Mouse (Mus musculus) lung, embryonic 14.5 days (tissue): ENCODE measurements at regions not wholly inside any gene's neighbourhood (a gene's known extent, or its start where the extent isn't known, plus 50 kb on each side); places are given as distances from the start of the nearest gene placed in this dataset.
"Not testable (repeated sequence)": the region's sequence is repeated elsewhere in the genome, so short reads cannot be mapped to it uniquely, and the experiment has no call there.

Experiments
- ATAC-seq: fragments of 200-750 bp; cut with Nextera tagmentation; 2 replicates; pipeline ENCODE4 v1.8.0; 2017; ENCODE audit warnings: mild to moderate bottlenecking, moderate TSS enrichment, moderate library complexity; ENCODE audit not compliant: insufficient read depth
- DNase-seq: peaks from one replicate; pipeline ENCODE4 v3.0.0-alpha.2; 2015
- H3K27ac ChIP-seq: fragments of 300-500 bp; sonication (generic); 2 replicates; pipeline ENCODE4 v1.5.1; 2014; ENCODE audit warnings: low read depth, mild to moderate bottlenecking, moderate library complexity
- H3K27me3 ChIP-seq: fragments of 300-500 bp; sonication (generic); 2 replicates; pipeline ENCODE4 v1.6.1; 2014; ENCODE audit warnings: low read length, control low read depth; ENCODE audit not compliant: insufficient read depth
- H3K36me3 ChIP-seq: fragments of 300-500 bp; sonication (generic); 2 replicates; pipeline ENCODE4 v1.6.1; 2014; ENCODE audit warnings: control low read depth; ENCODE audit not compliant: insufficient read depth
- H3K4me1 ChIP-seq: fragments of 300-500 bp; sonication (generic); 2 replicates; pipeline ENCODE4 v1.6.1; 2014; ENCODE audit warnings: antibody characterized with exemption, control low read depth; ENCODE audit not compliant: insufficient read depth
- H3K4me2 ChIP-seq: fragments of 300-500 bp; sonication (generic); 2 replicates; pipeline ENCODE4 v1.6.1; 2014; ENCODE audit warnings: mild to moderate bottlenecking
- H3K4me3 ChIP-seq: fragments of 300-500 bp; sonication (generic); 2 replicates; pipeline ENCODE4 v1.5.1; 2014; ENCODE audit warnings: low read depth, low read length
- H3K9ac ChIP-seq: fragments of 300-500 bp; sonication (generic); 2 replicates; pipeline ENCODE4 v1.6.1; 2014
- H3K9me3 ChIP-seq: fragments of 300-500 bp; sonication (generic); 2 replicates; pipeline ENCODE4 v1.6.1; 2016; ENCODE audit warnings: low read depth, low read length, control low read depth
- CTCF ChIP-seq: IDR thresholded peaks from 2 replicates; pipeline ENCODE4 v1.5.1; 2016; ENCODE audit warnings: antibody characterized with exemption, low read depth
- WGBS: fragments of 180-500 bp; shearing (Covaris S2); extraction: QIAGEN DNeasy Blood & Tissue Kit; methylation state at CpG from one replicate; pipeline ENCODE4 v1.1.7; 2014; 5-methylcytosine and 5-hydroxymethylcytosine counted together

GRCm38 (mm10) chr13:111870505-111870904, 61.7 kb upstream of the Map3k1 start:
- Histone ChIP-seq H3K4me2 (no peak overlapping the region), H3K9ac (no peak overlapping the region), H3K4me1 (peaks cover 20% of the 10 kb centered on the region), H3K36me3 (no peaks in the 10 kb centered on the region), H3K27me3 (no peaks in the 10 kb centered on the region), H3K4me3 (no peak overlapping the region), H3K27ac (no peak overlapping the region), H3K9me3 (no peaks in the 10 kb centered on the region)
- TF ChIP-seq CTCF, result no peak
- DNase-seq, result no peak
- ATAC-seq, result no peak
- WGBS, result 78% methylated on average over 4 of the region's 4 CpGs

- no peak overlapping the region for H3K27ac ChIP-seq
- no peak for ATAC-seq
- no peaks in the 10 kb centered on the region for H3K9me3 ChIP-seq
- no peaks in the 10 kb centered on the region for H3K36me3 ChIP-seq
- TF ChIP-seq CTCF, result no peak
- no peak overlapping the region for H3K9ac ChIP-seq
- no peak for DNase-seq
- no peak overlapping the region for H3K4me3 ChIP-seq
- H3K4me2 ChIP-seq, result no peak overlapping the region
- WGBS, result 89% methylated on average over 25 of the region's 25 CpGs
- no peaks in the 10 kb centered on the region for H3K27me3 ChIP-seq
- peaks cover 20% of the 10 kb centered on the region for H3K4me1 ChIP-seq
Measured at GRCm38 (mm10) chr13:111871672-111872410, 63.0 kb upstream of the Map3k1 start.

GRCm38 (mm10) chr13:111874330-111874729, 65.5 kb upstream of the Map3k1 start:
- Histone ChIP-seq H3K27ac (no peak overlapping the region), H3K9ac (no peak overlapping the region), H3K4me3 (no peak overlapping the region), H3K9me3 (no peaks in the 10 kb centered on the region), H3K4me1 (peaks cover 7% of the 10 kb centered on the region; the same call in 1 of the 2 replicates), H3K36me3 (no peaks in the 10 kb centered on the region), H3K4me2 (no peak overlapping the region), H3K27me3 (no peaks in the 10 kb centered on the region)
- TF ChIP-seq CTCF, result no peak
- ATAC-seq (no peak), DNase-seq (no peak)
- 80% methylated on average over 3 of the region's 3 CpGs for WGBS

- no peak overlapping the region for H3K4me3 ChIP-seq
- DNase-seq, result no peak
- H3K27ac ChIP-seq, result no peak overlapping the region
- no peaks in the 10 kb centered on the region for H3K36me3 ChIP-seq
- no peaks in the 10 kb centered on the region for H3K4me1 ChIP-seq
- no peak overlapping the region for H3K9ac ChIP-seq
- no peak overlapping the region for H3K4me2 ChIP-seq
- WGBS, result 67% methylated on average over 3 of the region's 3 CpGs
- H3K27me3 ChIP-seq, result no peaks in the 10 kb centered on the region
- no peak for ATAC-seq
- no peaks in the 10 kb centered on the region for H3K9me3 ChIP-seq
- TF ChIP-seq CTCF, result no peak
Measured at GRCm38 (mm10) chr13:111876404-111876803, 67.6 kb upstream of the Map3k1 start.

GRCm38 (mm10) chr13:111876847-111877246, 68.1 kb upstream of the Map3k1 start:
- Histone ChIP-seq H3K4me3 (no peak overlapping the region), H3K9ac (no peak overlapping the region), H3K9me3 (no peaks in the 10 kb centered on the region), H3K4me2 (no peak overlapping the region), H3K36me3 (no peaks in the 10 kb centered on the region), H3K4me1 (no peaks in the 10 kb centered on the region), H3K27ac (no peak overlapping the region), H3K27me3 (no peaks in the 10 kb centered on the region)
- TF ChIP-seq CTCF, result no peak
- WGBS, result 50% methylated on average over 2 of the region's 2 CpGs
- DNase-seq (peak; percentile 38), ATAC-seq (no peak)

GRCm38 (mm10) chr13:111883768-111884566, 75.2 kb upstream of the Map3k1 start:
- 78% methylated on average over 17 of the region's 17 CpGs for WGBS
- H3K9me3 ChIP-seq, H3K9ac ChIP-seq, H3K4me1 ChIP-seq, H3K4me2 ChIP-seq, H3K4me3 ChIP-seq, H3K36me3 ChIP-seq, DNase-seq, H3K27ac ChIP-seq, H3K27me3 ChIP-seq, ATAC-seq: not testable (repeated sequence)

GRCm38 (mm10) chr13:111890792-111891191, 82.0 kb upstream of the Map3k1 start:
- H3K9ac ChIP-seq, result no peak overlapping the region
- no peak for TF ChIP-seq CTCF
- ATAC-seq (no peak), DNase-seq (no peak)
- H3K9me3 ChIP-seq, result no peaks in the 10 kb centered on the region
- no peaks in the 10 kb centered on the region; the same call in 1 of the 2 replicates for H3K4me1 ChIP-seq
- H3K36me3 ChIP-seq, result no peaks in the 10 kb centered on the region
- H3K4me3 ChIP-seq, result no peak overlapping the region
- WGBS, result 51% methylated on average over 3 of the region's 3 CpGs
- no peak overlapping the region for H3K4me2 ChIP-seq
- H3K27me3 ChIP-seq, result no peaks in the 10 kb centered on the region
- H3K27ac ChIP-seq, result no peak overlapping the region
